Mouse (Mus musculus) hindbrain, embryonic 16.5 days (tissue): ENCODE data around the gene Ppp1r10. TPM values are rescaled to one million over a fixed set of nuclear protein-coding genes. Genes with fewer than 3 reads are reported as not detected.

Experiments used
- ATAC-seq: fragments of 200-750 bp; cut with Nextera tagmentation; 2 replicates; pipeline ENCODE4 v1.8.0; 2017; ENCODE audit warnings: moderate TSS enrichment, moderate library complexity
- H3K27ac ChIP-seq: fragments of 300-500 bp; sonication (generic); 2 replicates; pipeline ENCODE4 v1.5.1; 2014; ENCODE audit warnings: low read depth, mild to moderate bottlenecking, control low read depth, low read length, moderate library complexity
- H3K27me3 ChIP-seq: fragments of 300-500 bp; sonication (generic); replicated peaks from 2 replicates; pipeline ENCODE4 v1.6.1; 2014; ENCODE audit warnings: low read length; ENCODE audit not compliant: control insufficient read depth, insufficient read depth
- H3K36me3 ChIP-seq: fragments of 300-500 bp; sonication (generic); 2 replicates; pipeline ENCODE4 v1.6.1; 2014; ENCODE audit warnings: mild to moderate bottlenecking, low read length, moderate library complexity, mixed read lengths; ENCODE audit not compliant: control insufficient read depth, insufficient read depth
- H3K4me1 ChIP-seq: fragments of 300-500 bp; sonication (generic); 2 replicates; pipeline ENCODE4 v1.6.1; 2014; ENCODE audit warnings: low read depth, low read length; ENCODE audit not compliant: control insufficient read depth, insufficient read depth
- H3K4me2 ChIP-seq: fragments of 300-500 bp; sonication (generic); 2 replicates; pipeline ENCODE4 v1.6.1; 2014; ENCODE audit warnings: mild to moderate bottlenecking, low read length, control low read depth, moderate library complexity
- H3K4me3 ChIP-seq: fragments of 300-500 bp; sonication (generic); 2 replicates; pipeline ENCODE4 v1.5.1; 2014; ENCODE audit warnings: mild to moderate bottlenecking, low read length, control low read depth, moderate library complexity
- H3K9ac ChIP-seq: fragments of 300-500 bp; sonication (generic); 2 replicates; pipeline ENCODE4 v1.6.1; 2014; ENCODE audit warnings: low read depth, mild to moderate bottlenecking, control low read depth, low read length, moderate library complexity
- H3K9me3 ChIP-seq: fragments of 300-500 bp; sonication (generic); 2 replicates; pipeline ENCODE4 v1.6.1; 2014; ENCODE audit warnings: mild to moderate bottlenecking, low read length, moderate library complexity; ENCODE audit not compliant: control insufficient read depth
- WGBS: fragments of 180-500 bp; shearing (Covaris S2); extraction: QIAGEN DNeasy Blood & Tissue Kit; methylation state at CpG from one replicate; pipeline ENCODE4 v1.1.7; 2014; 5-methylcytosine and 5-hydroxymethylcytosine counted together
- polyA plus RNA-seq: library from polyadenylated mRNA; unstranded; fragments of >200 nt; fragmentation: Nextera tagmentation; extraction: Ambion mirVana; gene quantifications from 2 replicates; pipeline ENCODE4 v1.2.1, GENCODE M21; 2015

The Ppp1r10 gene
- polyA plus RNA-seq, 1 experiment from 2014 or later, result 32.7 TPM

DNA sequence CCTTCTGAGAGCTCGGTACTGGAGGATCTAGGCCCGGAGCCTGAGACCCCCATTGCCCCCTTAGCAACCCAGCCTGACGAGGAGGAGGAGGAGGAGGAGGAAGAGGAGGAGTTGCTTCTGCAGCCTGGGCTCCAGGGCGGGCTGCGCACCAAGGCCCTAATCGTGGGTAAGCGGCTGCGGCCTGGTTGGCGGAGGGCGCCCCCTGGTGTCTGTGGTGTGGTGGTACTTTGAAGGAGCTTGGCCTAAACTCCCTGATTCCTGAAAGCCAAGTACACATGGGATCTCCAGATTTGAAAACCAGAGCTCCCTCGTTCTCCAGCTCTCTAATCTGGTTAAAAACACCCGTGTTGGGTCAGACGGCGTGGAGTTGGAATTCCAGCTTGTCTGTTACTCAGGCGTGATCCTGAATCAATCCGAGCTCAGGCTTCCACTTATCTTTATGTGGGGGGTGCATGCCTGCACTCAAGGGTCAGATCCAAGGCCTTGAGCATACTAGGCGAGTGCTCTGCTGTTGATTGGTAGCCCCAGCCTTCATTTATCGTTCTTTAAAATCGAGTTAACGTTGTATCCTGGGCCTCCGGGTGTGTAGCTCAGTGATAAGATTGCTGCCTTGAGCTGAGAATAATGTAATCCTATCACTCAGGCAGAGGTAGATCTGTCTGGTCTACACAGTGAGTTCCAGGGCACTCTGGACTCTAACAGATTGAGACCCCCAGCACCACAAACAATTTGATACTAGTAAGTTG is 42.3 kb upstream of the Ppp1r10 start:
- ATAC-seq, result 0 out of 2 replicates have a peak, but pooled peaks have one; percentile 6
- WGBS, result 35% methylated on average over 21 of the region's 21 CpGs
- H3K9me3 ChIP-seq, result no peaks in the 10 kb centered on the region
- H3K9ac ChIP-seq, result no peak overlapping the region
- peaks cover 15% of the 10 kb centered on the region for H3K36me3 ChIP-seq
- H3K27ac ChIP-seq, result no peak overlapping the region
- H3K4me2 ChIP-seq, result peak overlapping the region; percentile 4; the same call in 1 of the 2 replicates
- no peaks in the 10 kb centered on the region for H3K27me3 ChIP-seq
- no peak overlapping the region for H3K4me3 ChIP-seq
- peaks cover 29% of the 10 kb centered on the region for H3K4me1 ChIP-seq

DNA sequence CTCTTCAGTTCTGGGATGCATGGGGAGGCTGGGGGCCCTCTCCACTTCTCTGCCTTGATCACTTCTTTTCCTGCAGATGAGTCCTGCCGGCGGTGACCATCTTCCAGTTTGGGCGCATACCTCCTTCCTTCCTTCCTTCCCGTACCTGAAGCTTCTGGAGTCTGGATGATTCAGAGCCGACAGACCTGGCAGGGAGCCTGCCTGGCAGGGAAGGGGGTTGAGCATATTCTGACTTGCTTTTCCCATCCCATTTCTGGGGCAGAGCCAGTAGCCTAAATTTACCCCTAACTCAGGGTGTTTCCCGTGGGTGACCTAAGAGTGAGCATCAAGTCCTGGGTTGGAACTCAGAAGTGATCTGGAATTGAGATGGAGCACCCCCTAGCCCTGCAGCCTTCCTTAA is 41.5 kb upstream of the Ppp1r10 start:
- H3K4me1 ChIP-seq, result peaks cover 26% of the 10 kb centered on the region
- H3K4me3 ChIP-seq, result no peak overlapping the region
- H3K36me3 ChIP-seq, result peaks cover 15% of the 10 kb centered on the region
- H3K27me3 ChIP-seq, result no peaks in the 10 kb centered on the region
- no peak for ATAC-seq
- H3K4me2 ChIP-seq, result no peak overlapping the region
- H3K27ac ChIP-seq, result no peak overlapping the region
- WGBS, result 91% methylated on average over 6 of the region's 6 CpGs
- no peak overlapping the region for H3K9ac ChIP-seq
- no peaks in the 10 kb centered on the region for H3K9me3 ChIP-seq

DNA sequence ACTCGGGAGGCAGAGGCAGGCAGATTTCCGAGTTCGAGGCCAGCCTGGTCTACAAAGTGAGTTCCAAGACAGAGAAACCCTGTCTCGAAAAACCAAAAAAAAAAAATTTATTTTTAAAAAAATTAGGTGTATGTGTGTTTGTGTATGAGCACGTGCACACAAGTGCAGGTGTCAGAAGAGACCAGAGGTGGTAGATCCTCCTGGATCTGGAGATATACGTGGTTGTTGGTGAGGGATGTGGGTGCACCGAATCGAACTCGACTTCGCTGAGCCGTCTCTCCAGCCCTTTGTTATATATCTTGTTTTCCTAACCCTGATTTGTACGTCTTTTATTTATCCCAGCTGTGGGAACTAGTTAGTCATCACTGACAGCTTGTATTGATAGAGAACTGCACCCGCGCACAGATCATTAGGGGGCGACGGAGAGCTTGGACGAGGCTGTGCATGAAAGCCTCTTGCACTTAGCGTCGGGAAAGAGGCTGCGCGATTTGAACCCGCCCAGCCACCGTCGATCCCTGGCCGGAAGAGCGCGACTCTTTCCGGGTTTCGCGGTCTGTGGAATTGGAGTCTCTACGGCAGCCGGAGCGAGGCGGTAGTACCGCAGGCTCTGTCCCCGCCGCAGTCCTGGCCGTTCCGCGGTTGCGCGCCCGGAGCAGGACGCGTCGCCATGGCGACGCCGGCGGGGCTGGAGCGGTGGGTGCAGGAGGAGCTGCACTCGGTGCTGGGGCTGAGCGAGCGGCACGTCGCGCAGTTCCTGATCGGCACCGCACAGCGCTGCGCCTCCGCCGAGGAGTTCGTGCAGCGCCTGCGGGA is 36.8 kb upstream of the Ppp1r10 start, which contains the start of gene Dhx16:
Dhx16 (plus strand) TSS at position 575 of the 813 bp plus-strand sequence.
- H3K27ac ChIP-seq, result peak within 1 kb of the TSS; percentile 70
- no peaks in the 10 kb centered on the region for H3K27me3 ChIP-seq
- ATAC-seq, result peak; percentile 93
- H3K36me3 ChIP-seq, result peaks cover 29% of the 10 kb centered on the region
- H3K4me1 ChIP-seq, result peaks cover 11% of the 10 kb centered on the region
- H3K4me3 ChIP-seq, result peak within 1 kb of the TSS; percentile 69
- H3K9me3 ChIP-seq, result no peaks in the 10 kb centered on the region
- peak within 1 kb of the TSS; percentile 79 for H3K9ac ChIP-seq
- 6% methylated on average over 66 of the region's 66 CpGs for WGBS
- peak within 1 kb of the TSS; percentile 73 for H3K4me2 ChIP-seq

DNA sequence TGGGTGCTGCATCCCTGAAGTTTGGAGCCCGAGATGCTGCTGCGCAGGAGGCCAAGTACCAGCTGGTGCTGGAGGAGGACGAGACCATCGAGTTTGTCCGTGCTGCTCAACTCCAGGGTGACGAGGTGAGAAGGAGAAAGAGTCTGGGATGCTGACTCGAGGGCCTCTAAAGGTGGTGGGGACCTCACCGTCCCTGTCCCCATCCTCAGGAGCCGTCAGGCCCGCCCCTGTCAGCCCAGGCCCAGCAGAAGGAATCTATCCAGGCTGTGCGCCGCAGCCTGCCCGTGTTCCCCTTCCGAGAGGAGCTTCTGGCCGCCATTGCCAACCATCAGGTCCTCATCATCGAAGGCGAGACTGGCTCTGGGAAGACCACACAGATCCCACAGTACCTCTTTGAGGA is 33.3 kb upstream of the Ppp1r10 start:
- no peaks in the 10 kb centered on the region for H3K9me3 ChIP-seq
- no peak overlapping the region for H3K4me3 ChIP-seq
- H3K27me3 ChIP-seq, result no peaks in the 10 kb centered on the region
- H3K4me2 ChIP-seq, result no peak overlapping the region
- peaks cover 11% of the 10 kb centered on the region for H3K4me1 ChIP-seq
- no peak overlapping the region for H3K27ac ChIP-seq
- peaks cover 42% of the 10 kb centered on the region for H3K36me3 ChIP-seq
- WGBS, result 96% methylated on average over 16 of the region's 17 CpGs
- no peak for ATAC-seq
- no peak overlapping the region for H3K9ac ChIP-seq

DNA sequence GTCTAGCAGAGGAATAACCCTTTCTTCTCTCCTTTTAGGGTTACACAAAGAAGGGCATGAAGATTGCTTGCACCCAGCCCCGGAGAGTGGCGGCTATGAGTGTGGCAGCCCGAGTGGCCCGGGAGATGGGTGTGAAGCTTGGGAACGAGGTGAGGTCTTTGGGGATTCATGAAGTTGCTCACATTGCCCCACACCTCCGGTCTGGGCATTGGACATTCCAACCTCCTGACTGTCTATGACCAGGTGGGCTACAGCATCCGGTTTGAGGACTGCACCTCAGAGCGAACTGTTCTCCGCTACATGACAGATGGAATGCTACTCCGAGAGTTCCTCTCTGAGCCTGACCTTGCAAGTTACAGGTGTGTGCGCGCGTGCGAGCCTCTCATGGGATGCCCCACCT is 32.5 kb upstream of the Ppp1r10 start:
- Histone ChIP-seq H3K27ac (no peak overlapping the region), H3K9ac (no peak overlapping the region), H3K4me3 (no peak overlapping the region), H3K4me1 (peaks cover 11% of the 10 kb centered on the region), H3K9me3 (no peaks in the 10 kb centered on the region), H3K4me2 (no peak overlapping the region), H3K27me3 (no peaks in the 10 kb centered on the region), H3K36me3 (peaks cover 51% of the 10 kb centered on the region)
- ATAC-seq, result no peak
- 99% methylated on average over 14 of the region's 14 CpGs for WGBS

DNA sequence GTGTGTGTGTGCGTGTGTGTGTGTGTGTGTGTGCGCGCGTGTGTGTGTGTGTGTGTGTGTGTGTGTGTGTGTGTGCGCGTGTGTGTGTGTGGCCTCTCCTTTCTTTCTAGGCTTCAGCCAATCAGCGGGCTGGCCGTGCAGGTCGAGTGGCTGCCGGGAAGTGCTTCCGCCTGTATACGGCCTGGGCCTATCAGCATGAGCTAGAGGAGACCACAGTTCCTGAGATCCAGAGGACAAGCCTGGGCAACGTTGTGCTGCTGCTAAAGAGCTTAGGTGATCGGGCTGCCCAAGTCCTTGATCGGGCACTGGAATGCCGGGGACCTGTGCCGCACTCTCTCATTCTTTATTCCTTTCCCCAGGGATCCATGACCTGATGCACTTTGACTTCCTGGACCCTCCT is 28.5 kb upstream of the Ppp1r10 start:
- Histone ChIP-seq H3K4me3 (no peak overlapping the region), H3K27ac (no peak overlapping the region), H3K27me3 (no peaks in the 10 kb centered on the region), H3K9ac (no peak overlapping the region), H3K4me2 (no peak overlapping the region), H3K4me1 (no peaks in the 10 kb centered on the region), H3K9me3 (no peaks in the 10 kb centered on the region), H3K36me3 (peaks cover 69% of the 10 kb centered on the region)
- no peak for ATAC-seq
- WGBS, result 75% methylated on average over 7 of the region's 17 CpGs

DNA sequence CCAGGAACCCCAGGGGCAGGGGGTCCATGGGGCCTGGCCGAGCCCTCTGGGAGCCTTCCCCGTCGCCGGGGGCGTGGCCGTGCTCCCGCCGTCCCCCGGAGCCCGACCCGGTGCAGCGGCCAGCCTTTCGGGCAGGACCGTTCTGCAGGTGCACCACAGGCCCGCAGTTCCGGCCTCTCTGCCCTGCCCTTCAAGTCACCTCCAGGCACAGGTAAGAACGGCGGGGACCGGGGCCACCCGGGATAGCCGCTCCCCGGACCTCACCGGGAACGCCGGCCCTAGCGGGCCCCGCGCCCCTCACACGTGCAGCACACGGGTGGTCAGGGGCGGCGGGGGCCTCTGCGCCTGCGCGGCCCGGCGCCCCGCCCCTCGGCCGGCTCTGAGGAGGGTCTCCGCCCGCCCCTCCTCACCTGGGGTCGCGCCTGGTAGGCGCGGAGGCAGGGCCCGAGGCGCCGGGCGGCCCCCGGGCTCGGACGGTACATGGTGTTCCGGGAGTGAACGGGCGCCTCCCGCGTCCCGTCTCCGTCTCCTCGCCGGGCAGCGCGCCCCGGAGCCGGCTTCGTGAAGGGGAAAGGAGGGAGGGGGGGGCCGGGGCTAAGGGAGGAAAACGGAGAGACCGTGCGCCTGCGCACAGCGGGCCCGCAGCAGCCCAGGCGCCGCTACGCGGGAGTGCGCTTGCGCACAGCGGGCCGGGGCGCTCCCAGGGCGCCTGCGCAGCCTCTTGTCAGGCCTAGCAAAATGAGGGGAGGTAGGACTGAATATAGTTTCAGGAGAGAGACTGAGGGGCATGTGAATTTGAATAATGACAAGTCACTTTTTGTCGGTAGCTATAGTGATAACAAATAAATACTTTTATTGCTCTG is 19.2 kb upstream of the Ppp1r10 start, which contains the start of gene 2310061I04Rik:
2310061I04Rik (minus strand) TSS at position 651 of the 863 bp plus-strand sequence.
- peaks cover 13% of the 10 kb centered on the region for H3K4me1 ChIP-seq
- H3K4me2 ChIP-seq, result peak within 1 kb of the TSS; percentile 99
- H3K27me3 ChIP-seq, result no peaks in the 10 kb centered on the region
- ATAC-seq, result peak; percentile 95
- under 1% methylated on average over 82 of the region's 86 CpGs for WGBS
- peaks cover 30% of the 10 kb centered on the region for H3K36me3 ChIP-seq
- peak within 1 kb of the TSS; percentile 98 for H3K27ac ChIP-seq
- H3K9me3 ChIP-seq, result no peaks in the 10 kb centered on the region
- peak within 1 kb of the TSS; percentile 80 for H3K4me3 ChIP-seq
- H3K9ac ChIP-seq, result peak within 1 kb of the TSS; percentile 93

DNA sequence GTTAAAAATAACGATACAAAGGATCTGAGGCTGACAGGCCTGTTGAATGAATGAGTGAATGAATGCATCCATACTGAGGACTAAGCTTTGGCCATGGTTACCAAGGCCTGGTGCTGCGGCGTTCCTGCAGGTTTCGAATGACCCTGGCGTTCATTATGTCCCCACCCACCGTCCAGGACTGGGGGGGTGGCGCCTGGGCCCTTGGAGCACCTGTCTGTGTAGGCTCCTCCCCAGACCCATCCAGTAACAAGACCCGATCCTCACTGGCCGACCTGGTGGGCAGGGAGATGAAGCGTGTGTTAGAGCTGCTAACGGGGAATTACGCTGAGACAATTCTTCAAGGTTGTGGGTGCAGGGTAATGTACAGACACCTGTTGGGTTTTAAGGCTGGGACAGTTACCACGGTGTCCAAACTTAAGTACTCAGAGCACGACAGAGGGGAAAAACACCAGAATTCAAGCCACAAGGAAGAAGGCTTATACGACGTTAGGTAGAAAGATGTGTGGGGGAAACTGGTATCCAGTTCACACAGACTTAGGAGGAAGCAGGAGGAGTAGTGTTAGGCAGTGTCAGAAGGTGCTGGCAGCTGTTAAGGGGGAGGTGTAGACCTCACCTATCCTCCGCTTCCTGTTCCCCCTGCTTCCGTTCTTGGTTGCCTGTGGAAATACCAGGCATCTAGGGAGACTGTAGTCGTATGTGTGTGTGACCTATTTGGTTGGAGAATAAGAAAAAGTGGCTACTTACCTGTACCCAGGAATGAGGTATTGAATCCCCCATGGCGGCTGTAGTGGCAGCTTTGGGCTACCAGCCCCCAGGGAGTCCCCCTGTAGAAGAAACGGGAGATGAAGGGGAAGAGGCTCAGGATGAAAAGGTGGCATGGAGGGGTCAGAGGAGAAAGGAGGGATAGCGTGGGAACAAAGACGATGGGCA is 18.3 kb upstream of the Ppp1r10 start:
- Histone ChIP-seq H3K36me3 (peaks cover 32% of the 10 kb centered on the region), H3K9ac (peak overlapping the region; percentile 93), H3K4me3 (peak overlapping the region; percentile 80), H3K27ac (peak overlapping the region; percentile 98), H3K9me3 (no peaks in the 10 kb centered on the region), H3K27me3 (no peaks in the 10 kb centered on the region), H3K4me1 (peaks cover 13% of the 10 kb centered on the region), H3K4me2 (peak overlapping the region; percentile 99)
- 40% methylated on average over 23 of the region's 23 CpGs for WGBS
- ATAC-seq, result peak; percentile 43
